Mouse (Mus musculus) small intestine, adult 2 months (tissue): ENCODE data around the gene Fgfr4.

Experiments used
- CTCF ChIP-seq: fragments of 200-500 bp; IDR thresholded peaks from 2 replicates; pipeline ENCODE4 v1.5.1; 2012; ENCODE audit warnings: low read depth, mild to moderate bottlenecking, control low read depth, inconsistent platforms, low read length, moderate library complexity, mixed read lengths; ENCODE audit not compliant: insufficient replicate concordance, insufficient read length; ENCODE audit errors: extremely low read depth
- POLR2A ChIP-seq: fragments of 200-500 bp; IDR thresholded peaks from 2 replicates; pipeline ENCODE4 v1.6.1; 2012; ENCODE audit warnings: low read depth, mild to moderate bottlenecking, control low read depth, inconsistent platforms, low read length, moderate library complexity

- TF ChIP-seq CTCF, result no peak
- no peak for TF ChIP-seq POLR2A
Observed at GRCm38 (mm10) chr13:55204667-55205389, 52.4 kb downstream of the Fgfr4 start.
